Mouse (Mus musculus): Measurements from ENCODE around the gene Gad2.

Gene Gad2

GRCm38 (mm10) chr2:22646134-22646533, 24.1 kb downstream of the Gad2 start:
- DNase-seq (ENCODE audit: low read depth, low spot score) = no peak

GRCm38 (mm10) chr2:22648394-22648793, 26.4 kb downstream of the Gad2 start:
- no peak for DNase-seq (ENCODE audit: low read depth, low spot score)

- DNase-seq (ENCODE audit: low read depth, low spot score) = no peak
Observed at GRCm38 (mm10) chr2:22651826-22652225, 29.8 kb downstream of the Gad2 start.

GRCm38 (mm10) chr2:22663731-22664130, 41.7 kb downstream of the Gad2 start:
- no peak for DNase-seq (ENCODE audit: low read depth, low spot score)

GRCm38 (mm10) chr2:22670415-22670814, 48.4 kb downstream of the Gad2 start:
- DNase-seq (ENCODE audit: low read depth, low spot score) = no peak

- no peak for DNase-seq (ENCODE audit: low read depth, low spot score)
Observed at GRCm38 (mm10) chr2:22671348-22671747, 49.3 kb downstream of the Gad2 start.

GRCm38 (mm10) chr2:22677066-22677465, 55.1 kb downstream of the Gad2 start:
- DNase-seq (ENCODE audit: low read depth, low spot score) = no peak

GRCm38 (mm10) chr2:22679944-22680343, 57.9 kb downstream of the Gad2 start:
- DNase-seq (ENCODE audit: low read depth, low spot score) = no peak

- DNase-seq (ENCODE audit: low read depth, low spot score) = no peak
Observed at GRCm38 (mm10) chr2:22689969-22690368, 68.0 kb downstream of the Gad2 start.

GRCm38 (mm10) chr2:22704780-22705727, 83.0 kb downstream of the Gad2 start:
- no peak for DNase-seq (ENCODE audit: low read depth, low spot score)

GRCm38 (mm10) chr2:22706233-22706632, 84.2 kb downstream of the Gad2 start:
- DNase-seq (ENCODE audit: low read depth, low spot score) = no peak

- DNase-seq (ENCODE audit: low read depth, low spot score) = peak; percentile 37
Observed at GRCm38 (mm10) chr2:22721522-22722470, 99.8 kb downstream of the Gad2 start.

GRCm38 (mm10) chr2:22723927-22724534, 102.0 kb downstream of the Gad2 start:
- DNase-seq (ENCODE audit: low read depth, low spot score) = no peak

GRCm38 (mm10) chr2:22727113-22727512, 105.1 kb downstream of the Gad2 start:
- DNase-seq (ENCODE audit: low read depth, low spot score) = no peak

- DNase-seq (ENCODE audit: low read depth, low spot score) = no peak
Observed at GRCm38 (mm10) chr2:22736134-22736533, 114.1 kb downstream of the Gad2 start.

GRCm38 (mm10) chr2:22739369-22739768, 117.4 kb downstream of the Gad2 start:
- DNase-seq (ENCODE audit: low read depth, low spot score) = no peak

GRCm38 (mm10) chr2:22740441-22740840, 118.4 kb downstream of the Gad2 start:
- no peak for DNase-seq (ENCODE audit: low read depth, low spot score)

GRCm38 (mm10) chr2:22741222-22741621, 119.2 kb downstream of the Gad2 start:
- no peak for DNase-seq (ENCODE audit: low read depth, low spot score)

All from retina, adult 2 months (tissue).